Mouse (Mus musculus) midbrain, embryonic 12.5 days (tissue): ENCODE results near the gene Usp47. TPM values are rescaled to one million over a fixed set of nuclear protein-coding genes. Genes with fewer than 3 reads are reported as not detected.

Experiments used
- ATAC-seq: fragments of 200-750 bp; cut with Nextera tagmentation; 2 replicates; pipeline ENCODE4 v1.8.0; 2017; ENCODE audit warnings: low read depth, moderate TSS enrichment, moderate library complexity; ENCODE audit not compliant: low FRiP score
- H3K27ac ChIP-seq: fragments of 300-500 bp; sonication (generic); replicated peaks from 2 replicates; pipeline ENCODE4 v1.5.1; 2016; ENCODE audit warnings: mild to moderate bottlenecking
- H3K27me3 ChIP-seq: fragments of 300-500 bp; sonication (generic); 2 replicates; pipeline ENCODE4 v1.6.1; 2016; ENCODE audit warnings: mild to moderate bottlenecking
- H3K36me3 ChIP-seq: fragments of 300-500 bp; sonication (generic); 2 replicates; pipeline ENCODE4 v1.6.1; 2016
- H3K4me1 ChIP-seq: fragments of 300-500 bp; sonication (generic); 2 replicates; pipeline ENCODE4 v1.6.1; 2016
- H3K4me2 ChIP-seq: fragments of 300-500 bp; sonication (generic); replicated peaks from 2 replicates; pipeline ENCODE4 v1.6.1; 2016; ENCODE audit warnings: mild to moderate bottlenecking, moderate library complexity
- H3K4me3 ChIP-seq: fragments of 300-500 bp; sonication (generic); 2 replicates; pipeline ENCODE4 v1.5.1; 2016; ENCODE audit warnings: mild to moderate bottlenecking
- H3K9ac ChIP-seq: fragments of 300-500 bp; sonication (generic); replicated peaks from 2 replicates; pipeline ENCODE4 v1.6.1; 2016; ENCODE audit warnings: mild to moderate bottlenecking, moderate library complexity
- H3K9me3 ChIP-seq: fragments of 300-500 bp; sonication (generic); 2 replicates; pipeline ENCODE4 v1.6.1; 2016; ENCODE audit warnings: mild to moderate bottlenecking
- WGBS: fragments of 180-500 bp; shearing (Covaris S2); methylation state at CpG from one replicate; pipeline ENCODE4 v1.1.7; 2016; 5-methylcytosine and 5-hydroxymethylcytosine counted together
- polyA plus RNA-seq: library from polyadenylated mRNA; unstranded; fragments of >200 nt; fragmentation: Nextera tagmentation; extraction: Ambion mirVana; gene quantifications from 2 replicates; pipeline ENCODE4 v1.2.1, GENCODE M21; 2016

The Usp47 gene
- polyA plus RNA-seq, 1 experiment from 2014 or later, result 105 TPM

DNA sequence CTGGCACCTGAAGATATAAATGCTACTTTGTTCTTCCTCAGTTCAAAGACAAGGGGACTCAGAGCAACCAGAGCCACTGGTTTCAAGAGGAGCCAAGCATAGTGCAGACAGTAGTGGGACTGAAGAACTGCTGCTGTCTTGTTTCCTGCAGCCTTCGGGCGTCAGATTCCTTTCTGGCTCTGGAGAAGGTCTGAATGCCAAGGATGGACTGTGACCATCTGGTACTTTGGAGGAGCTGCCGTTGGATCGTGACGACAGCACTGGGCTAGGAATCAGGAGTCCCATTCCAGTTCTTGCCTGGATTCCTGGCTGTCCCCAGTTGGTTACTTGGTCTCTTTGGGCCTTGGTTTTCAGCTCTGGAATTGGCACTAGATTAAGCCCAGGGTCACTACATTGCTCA, 11.2 kb upstream of the Usp47 start:
- no peak for ATAC-seq
- Histone ChIP-seq H3K9me3 (no peaks in the 10 kb centered on the region), H3K36me3 (no peaks in the 10 kb centered on the region), H3K27me3 (no peaks in the 10 kb centered on the region; the same call in 1 of the 2 replicates), H3K9ac (no peak overlapping the region), H3K4me2 (no peak overlapping the region), H3K4me3 (no peak overlapping the region), H3K4me1 (no peaks in the 10 kb centered on the region), H3K27ac (no peak overlapping the region)
- WGBS, result 82% methylated on average over 5 of the region's 5 CpGs

- Histone ChIP-seq H3K4me3 (no peak overlapping the region), H3K27ac (no peak overlapping the region), H3K9me3 (no peaks in the 10 kb centered on the region), H3K4me2 (no peak overlapping the region), H3K27me3 (no peaks in the 10 kb centered on the region; the same call in 1 of the 2 replicates), H3K4me1 (no peaks in the 10 kb centered on the region), H3K36me3 (no peaks in the 10 kb centered on the region), H3K9ac (no peak overlapping the region)
- 81% methylated on average over 6 of the region's 6 CpGs for WGBS
- no peak for ATAC-seq
Measured at GRCm38 (mm10) chr7:112012621-112013177, 10.6 kb upstream of the Usp47 start.

- H3K9me3 ChIP-seq, result no peaks in the 10 kb centered on the region
- ATAC-seq, result no peak
- no peaks in the 10 kb centered on the region for H3K4me1 ChIP-seq
- H3K4me3 ChIP-seq, result no peak overlapping the region
- no peak overlapping the region for H3K27ac ChIP-seq
- H3K9ac ChIP-seq, result no peak overlapping the region
- H3K36me3 ChIP-seq, result no peaks in the 10 kb centered on the region
- H3K4me2 ChIP-seq, result no peak overlapping the region
- 78% methylated on average over 2 of the region's 2 CpGs for WGBS
- H3K27me3 ChIP-seq, result no peaks in the 10 kb centered on the region; the same call in 1 of the 2 replicates
Measured at GRCm38 (mm10) chr7:112014148-112014547, 9.2 kb upstream of the Usp47 start.

GRCm38 (mm10) chr7:112022506-112023149, 676 bp upstream of the Usp47 start:
- no peaks in the 10 kb centered on the region for H3K9me3 ChIP-seq
- H3K36me3 ChIP-seq, result no peaks in the 10 kb centered on the region
- peak overlapping the region; percentile 90 for H3K4me3 ChIP-seq
- H3K9ac ChIP-seq, result peak overlapping the region; percentile 98
- peak; percentile 63 for ATAC-seq
- H3K27me3 ChIP-seq, result no peaks in the 10 kb centered on the region; the same call in 1 of the 2 replicates
- WGBS, result 10% methylated on average over 17 of the region's 17 CpGs
- peaks cover 39% of the 10 kb centered on the region for H3K4me1 ChIP-seq
- H3K4me2 ChIP-seq, result peak overlapping the region; percentile 83
- peak overlapping the region; percentile 98 for H3K27ac ChIP-seq

DNA sequence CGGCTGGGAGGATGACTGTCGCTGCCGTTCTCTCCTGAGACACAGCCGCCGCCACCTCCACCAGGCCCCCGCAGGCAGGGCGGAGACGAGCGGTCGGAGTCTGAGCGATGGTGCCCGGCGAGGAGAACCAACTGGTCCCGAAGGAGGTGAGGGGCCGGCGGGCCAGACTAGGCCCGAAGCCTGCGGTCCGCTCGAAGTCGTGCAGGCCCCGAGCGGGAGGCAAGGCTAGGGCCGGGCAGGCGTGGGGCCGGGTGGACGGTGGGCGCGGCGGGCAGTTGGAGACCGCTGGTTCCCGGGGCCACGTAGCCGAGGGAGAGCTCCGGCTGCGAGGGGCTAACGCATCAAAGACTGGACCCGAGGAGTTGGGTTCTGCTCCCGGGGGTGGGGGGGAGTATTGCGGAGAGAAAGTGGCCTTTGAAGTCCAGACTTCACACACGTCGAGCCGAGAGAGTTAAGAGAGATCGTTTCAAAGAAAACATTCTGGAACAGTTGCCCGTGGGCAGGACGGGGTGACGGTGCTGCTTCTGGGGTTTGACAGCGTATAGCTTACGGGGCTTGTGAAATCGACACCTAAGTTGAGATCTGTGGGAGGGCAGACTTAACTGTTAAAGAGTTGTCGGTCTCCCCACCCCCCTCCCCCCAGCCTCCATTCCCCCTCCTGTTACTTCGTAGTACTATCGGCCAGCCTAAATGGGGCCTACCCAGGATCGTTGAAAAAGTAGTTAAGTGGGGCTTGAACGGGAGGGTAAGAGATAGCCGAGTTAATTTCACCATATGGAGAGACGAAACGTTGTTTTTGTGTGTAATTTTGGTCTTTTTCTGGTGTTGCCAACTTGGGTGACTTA, 519 bp downstream of the Usp47 start:
- H3K27ac ChIP-seq, result peak overlapping the region; percentile 98
- H3K4me1 ChIP-seq, result peaks cover 39% of the 10 kb centered on the region
- H3K4me3 ChIP-seq, result peak overlapping the region; percentile 90
- H3K36me3 ChIP-seq, result no peaks in the 10 kb centered on the region
- H3K9ac ChIP-seq, result peak overlapping the region; percentile 98
- peak overlapping the region; percentile 83 for H3K4me2 ChIP-seq
- H3K9me3 ChIP-seq, result no peaks in the 10 kb centered on the region
- peak; percentile 81 for ATAC-seq
- H3K27me3 ChIP-seq, result no peaks in the 10 kb centered on the region; the same call in 1 of the 2 replicates
- under 1% methylated on average over 57 of the region's 58 CpGs for WGBS

DNA sequence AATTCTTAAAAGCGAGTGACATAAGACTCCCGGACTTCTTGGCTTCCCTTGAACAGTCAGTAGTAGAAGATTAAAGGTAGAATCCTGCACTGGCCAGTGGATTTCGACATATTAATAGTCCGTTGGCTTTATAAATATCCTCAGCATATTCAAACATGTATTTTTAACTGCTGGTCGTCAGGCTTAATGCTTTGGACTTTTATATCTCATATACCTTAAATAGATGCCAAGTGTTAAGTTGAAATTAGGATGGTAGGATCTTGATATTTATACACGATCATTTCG, 1.1 kb downstream of the Usp47 start:
- Histone ChIP-seq H3K4me1 (peaks cover 39% of the 10 kb centered on the region), H3K4me3 (peak overlapping the region; percentile 90), H3K4me2 (peak overlapping the region; percentile 83), H3K27me3 (no peaks in the 10 kb centered on the region; the same call in 1 of the 2 replicates), H3K27ac (0 out of 2 replicates have a peak overlapping the region, but pooled peaks have one; percentile 98), H3K36me3 (no peaks in the 10 kb centered on the region), H3K9me3 (no peaks in the 10 kb centered on the region), H3K9ac (peak overlapping the region; percentile 98)
- no peak for ATAC-seq
- 28% methylated on average over 7 of the region's 7 CpGs for WGBS

- H3K27ac ChIP-seq, result no peak overlapping the region
- no peak for ATAC-seq
- no peaks in the 10 kb centered on the region for H3K9me3 ChIP-seq
Measured at GRCm38 (mm10) chr7:112024856-112025255, 1.6 kb downstream of the Usp47 start.

DNA sequence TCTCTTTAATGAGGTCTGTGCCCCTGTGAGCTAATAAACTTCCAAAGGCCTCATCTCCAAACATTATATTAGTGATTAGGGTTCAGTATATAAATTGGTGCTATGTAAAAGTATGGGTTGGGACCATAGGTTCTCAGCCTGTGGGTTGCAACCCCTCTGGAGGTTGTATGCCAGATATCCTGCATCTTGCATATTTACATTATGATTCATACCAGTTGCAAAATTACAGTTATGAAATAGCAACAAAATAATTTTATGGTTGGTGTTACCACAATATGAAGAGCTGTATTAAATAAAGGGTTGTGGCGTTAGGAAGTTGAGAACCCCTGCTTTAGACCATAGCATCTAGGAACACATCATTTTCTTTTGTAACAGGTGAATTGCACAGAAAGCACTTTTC, 7.3 kb downstream of the Usp47 start:
- no peak for ATAC-seq
- H3K4me1 ChIP-seq, result peaks cover 22% of the 10 kb centered on the region
- H3K27ac ChIP-seq, result no peak overlapping the region
- no peaks in the 10 kb centered on the region for H3K27me3 ChIP-seq
- no peaks in the 10 kb centered on the region for H3K9me3 ChIP-seq
- no peak overlapping the region for H3K9ac ChIP-seq
- H3K4me3 ChIP-seq, result no peak overlapping the region
- no peaks in the 10 kb centered on the region for H3K36me3 ChIP-seq
- WGBS, result 98% methylated on average over 1 of the region's 1 CpGs
- no peak overlapping the region for H3K4me2 ChIP-seq

More at GRCm38 (mm10) chr7:112024856-112025255, 1.6 kb downstream of the Usp47 start:
- Histone ChIP-seq H3K36me3 (no peaks in the 10 kb centered on the region), H3K4me1 (peaks cover 39% of the 10 kb centered on the region), H3K9ac (peak overlapping the region; percentile 98; the same call in 1 of the 2 replicates), H3K4me3 (peak overlapping the region; percentile 90), H3K27me3 (no peaks in the 10 kb centered on the region; the same call in 1 of the 2 replicates), H3K4me2 (peak overlapping the region; percentile 83)
- WGBS, result 30% methylated on average over 5 of the region's 5 CpGs

GRCm38 (mm10) chr7:112035804-112036203, 12.5 kb downstream of the Usp47 start:
- WGBS, result 52% methylated on average over 2 of the region's 2 CpGs

GRCm38 (mm10) chr7:112036636-112037035, 13.3 kb downstream of the Usp47 start:
- no peak for ATAC-seq
- Histone ChIP-seq H3K9ac (no peak overlapping the region), H3K36me3 (no peaks in the 10 kb centered on the region), H3K4me1 (peaks cover 4% of the 10 kb centered on the region), H3K27me3 (no peaks in the 10 kb centered on the region), H3K27ac (no peak overlapping the region), H3K9me3 (no peaks in the 10 kb centered on the region), H3K4me3 (no peak overlapping the region), H3K4me2 (no peak overlapping the region)
- 88% methylated on average over 1 of the region's 1 CpGs for WGBS

More at GRCm38 (mm10) chr7:112035804-112036203, 12.5 kb downstream of the Usp47 start:
- Histone ChIP-seq H3K27ac (no peak overlapping the region; the same call in 1 of the 2 replicates), H3K9ac (no peak overlapping the region), H3K4me3 (no peak overlapping the region), H3K27me3 (no peaks in the 10 kb centered on the region), H3K9me3 (no peaks in the 10 kb centered on the region), H3K36me3 (no peaks in the 10 kb centered on the region), H3K4me1 (peaks cover 4% of the 10 kb centered on the region), H3K4me2 (no peak overlapping the region)
- no peak for ATAC-seq

GRCm38 (mm10) chr7:112040271-112040670, 17.0 kb downstream of the Usp47 start:
- Histone ChIP-seq H3K4me2 (no peak overlapping the region), H3K27ac (no peak overlapping the region), H3K36me3 (no peaks in the 10 kb centered on the region), H3K4me3 (no peak overlapping the region), H3K4me1 (peaks cover 3% of the 10 kb centered on the region), H3K9me3 (no peaks in the 10 kb centered on the region), H3K27me3 (no peaks in the 10 kb centered on the region), H3K9ac (no peak overlapping the region)
- ATAC-seq, result no peak

GRCm38 (mm10) chr7:112042758-112043157, 19.5 kb downstream of the Usp47 start:
- H3K36me3 ChIP-seq, result no peaks in the 10 kb centered on the region
- no peaks in the 10 kb centered on the region for H3K27me3 ChIP-seq
- ATAC-seq, result no peak
- H3K4me1 ChIP-seq, result no peaks in the 10 kb centered on the region; the same call in 1 of the 2 replicates
- 77% methylated on average over 2 of the region's 2 CpGs for WGBS
- no peaks in the 10 kb centered on the region for H3K9me3 ChIP-seq
- no peak overlapping the region for H3K27ac ChIP-seq
- no peak overlapping the region for H3K4me2 ChIP-seq
- H3K9ac ChIP-seq, result no peak overlapping the region
- no peak overlapping the region for H3K4me3 ChIP-seq
